Mouse (Mus musculus): ENCODE data around the gene Dkkl1.
"Not testable (repeated sequence)": the region's sequence is repeated elsewhere in the genome, so short reads cannot be mapped to it uniquely, and the experiment has no call there.

Dkkl1 gene

GRCm38 (mm10) chr7:45193871-45194785, 17.8 kb downstream of the Dkkl1 start:
- in situ Hi-C loops (cut with MboI; ENCODE audit: low sequenced_read_pairs) = loop anchor here (5.0 kb wide), 1 partner anchor 37 kb away; no protein-coding TSS in a partner anchor

- in situ Hi-C loops (cut with MboI; ENCODE audit: low sequenced_read_pairs) = loop anchor here (5.0 kb wide), 1 partner anchor 36 kb away; no protein-coding TSS in a partner anchor
Measured at GRCm38 (mm10) chr7:45193406-45193805, 18.5 kb downstream of the Dkkl1 start.

GRCm38 (mm10) chr7:45192585-45193310, 19.2 kb downstream of the Dkkl1 start:
- in situ Hi-C loops (cut with MboI; ENCODE audit: low sequenced_read_pairs) = loop anchor here (5.0 kb wide), 1 partner anchor 35 kb away; no protein-coding TSS in a partner anchor

- in situ Hi-C loops (cut with MboI; ENCODE audit: low sequenced_read_pairs) = loop anchor here (5.0 kb wide), 1 partner anchor 35 kb away; no protein-coding TSS in a partner anchor
Measured at GRCm38 (mm10) chr7:45191803-45192363, 20.1 kb downstream of the Dkkl1 start.

- in situ Hi-C loops (cut with MboI; ENCODE audit: low sequenced_read_pairs) = loop anchor here (5.0 kb wide), 1 partner anchor 34 kb away; no protein-coding TSS in a partner anchor
Measured at GRCm38 (mm10) chr7:45191161-45191560, 20.8 kb downstream of the Dkkl1 start.

- in situ Hi-C loops (cut with MboI; ENCODE audit: low sequenced_read_pairs) = loop anchor here (5.0 kb wide), 1 partner anchor 33 kb away; no protein-coding TSS in a partner anchor
Measured at GRCm38 (mm10) chr7:45190186-45190585, 21.8 kb downstream of the Dkkl1 start.

- in situ Hi-C loops (cut with MboI; ENCODE audit: low sequenced_read_pairs) = no loop called here
Measured at GRCm38 (mm10) chr7:45189600-45189999, 22.3 kb downstream of the Dkkl1 start.

- in situ Hi-C loops (cut with MboI; ENCODE audit: low sequenced_read_pairs) = no loop called here
Measured at GRCm38 (mm10) chr7:45185921-45186320, 26.0 kb downstream of the Dkkl1 start.

GRCm38 (mm10) chr7:45183672-45184071, 28.3 kb downstream of the Dkkl1 start:
- in situ Hi-C loops (cut with MboI; ENCODE audit: low sequenced_read_pairs) = no loop called here

GRCm38 (mm10) chr7:45182606-45183005, 29.3 kb downstream of the Dkkl1 start:
- in situ Hi-C loops (cut with MboI; ENCODE audit: low sequenced_read_pairs) = no loop called here

GRCm38 (mm10) chr7:45182199-45182601, 29.7 kb downstream of the Dkkl1 start:
- in situ Hi-C loops (cut with MboI; ENCODE audit: low sequenced_read_pairs) = no loop called here

- in situ Hi-C loops (cut with MboI; ENCODE audit: low sequenced_read_pairs) = no loop called here
Measured at GRCm38 (mm10) chr7:45181540-45181939, 30.4 kb downstream of the Dkkl1 start.

- in situ Hi-C loops (cut with MboI; ENCODE audit: low sequenced_read_pairs) = no loop called here
Measured at GRCm38 (mm10) chr7:45180896-45181477, 31.0 kb downstream of the Dkkl1 start, which contains the start of gene Pth2. TSS of gene Pth2 (plus strand) at chr7:45180995.

- in situ Hi-C loops (cut with MboI; ENCODE audit: low sequenced_read_pairs) = no loop called here
Measured at GRCm38 (mm10) chr7:45179469-45179868, 32.5 kb downstream of the Dkkl1 start, which contains the start of gene Gfy. TSS of gene Gfy (minus strand) at chr7:45179569.

GRCm38 (mm10) chr7:45178550-45178949, 33.4 kb downstream of the Dkkl1 start:
- in situ Hi-C loops (cut with MboI; ENCODE audit: low sequenced_read_pairs) = no loop called here

- in situ Hi-C loops (cut with MboI; ENCODE audit: low sequenced_read_pairs) = no loop called here
Measured at GRCm38 (mm10) chr7:45176356-45176755, 35.6 kb downstream of the Dkkl1 start.

GRCm38 (mm10) chr7:45175929-45176328, 36.0 kb downstream of the Dkkl1 start:
- in situ Hi-C loops (cut with MboI; ENCODE audit: low sequenced_read_pairs) = no loop called here

GRCm38 (mm10) chr7:45175398-45175797, 36.5 kb downstream of the Dkkl1 start:
- in situ Hi-C loops (cut with MboI; ENCODE audit: low sequenced_read_pairs) = no loop called here

- in situ Hi-C loops (cut with MboI; ENCODE audit: low sequenced_read_pairs) = no loop called here
Measured at GRCm38 (mm10) chr7:45174567-45175280, 37.2 kb downstream of the Dkkl1 start.

- in situ Hi-C loops (cut with MboI; ENCODE audit: low sequenced_read_pairs) = not testable (repeated sequence)
Measured at GRCm38 (mm10) chr7:45173772-45174171, 38.2 kb downstream of the Dkkl1 start.
